ENCODE assay signal across 8 mouse cellular contexts in the genomic region with DNA sequence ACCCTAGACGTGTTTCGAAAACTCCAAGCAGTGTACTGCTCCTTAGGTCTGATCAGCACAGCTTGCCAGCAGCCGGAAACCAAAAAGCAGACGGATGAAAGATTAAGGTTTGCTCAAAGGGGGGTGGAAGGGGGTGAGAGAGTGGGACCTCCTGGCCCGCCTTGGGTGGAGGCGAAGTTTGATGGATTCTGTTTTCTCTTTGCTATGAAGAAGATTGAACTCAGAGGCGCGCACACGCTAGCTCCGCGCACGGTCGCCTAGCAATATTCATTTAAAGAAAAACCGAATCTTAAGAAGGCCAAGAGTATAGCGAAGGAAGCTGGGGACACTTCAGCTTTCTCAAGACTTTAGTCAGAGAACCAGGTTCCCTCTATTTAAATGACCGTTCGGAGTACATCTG. TPM values are rescaled to one million over a fixed set of nuclear protein-coding genes. Genes with fewer than 3 reads are reported as not detected.
A peak's percentile ranks its signal among the peaks of the same experiment; 100 is the strongest.
DNase-seq lines count a peak whose midpoint lies in the region; ATAC-seq and TF ChIP-seq lines count a peak whose summit lies in the region.

Gene Mrpl1 (plus strand): TSS at position 35 of the 400 bp plus-strand sequence.

- peak within 1 kb of the TSS; percentile 72 for H3K4me3 ChIP-seq in kidney, adult 2 months (ENCODE audit: insufficient read depth, low read depth, low read length)
- H3K4me3 ChIP-seq in cerebellum, adult 2 months (replicated peaks; ENCODE audit: insufficient read depth, low read depth, low read length), result peak within 1 kb of the TSS; percentile 96

- no peak for DNase-seq in kidney, adult 2 months
- no peak for DNase-seq in kidney, adult 18-20 months
- peak; percentile 33 to 49 for DNase-seq in cerebellum, adult 2 months
- DNase-seq in forelimb bud, embryonic 11.5 days (ENCODE audit: low read depth, low spot score), result peak; percentile 35
- peak; percentile 23 to 41 for DNase-seq in layer of hippocampus, postnatal 10 days (ENCODE audit: low spot score in 2 of 2)
- peak; percentile 63 for DNase-seq in lung, postnatal 10 days
- DNase-seq in ovary, postnatal 36 days (ENCODE audit: low spot score), result peak; percentile 30

- TF ChIP-seq CTCF in kidney, adult 2 months (conservative IDR thresholded peaks at IDR 0.05; ENCODE audit: insufficient read depth, insufficient read length, low read depth, low read length), result no peak
- TF ChIP-seq CTCF in cerebellum, adult 2 months (IDR thresholded peaks at IDR 0.05; ENCODE audit: borderline replicate concordance, insufficient read depth, low read depth, low read length), result no peak

- H3K27ac ChIP-seq in kidney, adult 2 months (ENCODE audit: insufficient read depth, low read depth, low read length), result peak within 1 kb of the TSS; percentile 77
- peak within 1 kb of the TSS; percentile 60 for H3K27ac ChIP-seq in cerebellum, adult 2 months (ENCODE audit: insufficient read depth, low read length)

- no peak for TF ChIP-seq POLR2A in kidney, adult 2 months (IDR thresholded peaks at IDR 0.05; ENCODE audit: low read depth, low read length)
- TF ChIP-seq POLR2A in cerebellum, adult 2 months (IDR thresholded peaks at IDR 0.05; ENCODE audit: borderline replicate concordance, insufficient read depth, low read length), result no peak

- ATAC-seq in hematopoietic stem cell, adult 5-6 weeks (replicated peaks in 1 of 2; ENCODE audit: insufficient read depth in 1 of 2, low FRiP score in 2 of 2, low TSS enrichment in 1 of 2, low read depth in 1 of 2, poor library complexity in 2 of 2, severe bottlenecking in 2 of 2), result peak; percentile 81 to 87

- WGBS in kidney, adult 2 months, result under 1% methylated on average over 17 of the region's 17 CpGs
- 1% methylated on average over 17 of the region's 17 CpGs for WGBS in cerebellum, adult 2 months

- no peaks in the 10 kb centered on the region for H3K27me3 ChIP-seq in kidney, adult 2 months (replicated peaks; ENCODE audit: control insufficient read depth, insufficient read depth, low read length)
- H3K27me3 ChIP-seq in cerebellum, adult 2 months (ENCODE audit: control insufficient read depth, insufficient read depth, low read length), result no peaks in the 10 kb centered on the region

- peaks cover 5% of the 10 kb centered on the region; the same call in 1 of the 2 replicates for H3K4me1 ChIP-seq in kidney, adult 2 months (ENCODE audit: control insufficient read depth, insufficient read depth, low read length)
- H3K4me1 ChIP-seq in cerebellum, adult 2 months (ENCODE audit: control insufficient read depth, insufficient read depth, low read length), result 0 out of 2 replicates have a peak, but pooled peaks cover 3% of the 10 kb centered on the region

- H3K36me3 ChIP-seq in kidney, adult 2 months (ENCODE audit: control insufficient read depth, insufficient read depth, low read length), result no peaks in the 10 kb centered on the region

RNA-seq across cellular contexts. Expression of gene Mrpl1, which starts in this region (rescaled TPM):
- polyA plus RNA-seq in kidney, adult 2 months (2012; rRNA removed), result 5.5 and 6.6 TPM in 2 replicates
- polyA plus RNA-seq in cerebellum, adult 2 months (2012; rRNA removed), result 12.8 and 13.2 TPM in 2 replicates
- total RNA-seq in hematopoietic stem cell, adult 5-6 weeks (2017), result 31.8 and 45.9 TPM in 2 replicates
- total RNA-seq in layer of hippocampus, postnatal 10 days (2021), result 10 to 100 TPM; 15.0 to 15.3 TPM

Comparison
In these comparisons a context has a peak if more than half of its experiments do, and no peak if none do; other contexts are left out.
1. DNase-seq: peak in cerebellum, adult 2 months (2 of 2), forelimb bud, embryonic 11.5 days (single experiment), layer of hippocampus, postnatal 10 days (2 of 2), lung, postnatal 10 days (single experiment) and ovary, postnatal 36 days (single experiment); none in kidney, adult 2 months (single experiment) and kidney, adult 18-20 months (single experiment).